Mouse (Mus musculus): ENCODE data around the gene Klhl10. TPM values are rescaled to one million over a fixed set of nuclear protein-coding genes. Genes with fewer than 3 reads are reported as not detected.

Klhl10 gene
- polyA plus RNA-seq, 1 experiment, result 0.72 TPM

- peak in 1 of 2 experiments; percentile 83 for DNase-seq (ENCODE audit: extremely low spot score in 1 of 2, low spot score in 1 of 2)
These were observed 33.5 kb upstream of the Klhl10 start for GRCm38 (mm10) chr11:100408076-100408834.

DNA sequence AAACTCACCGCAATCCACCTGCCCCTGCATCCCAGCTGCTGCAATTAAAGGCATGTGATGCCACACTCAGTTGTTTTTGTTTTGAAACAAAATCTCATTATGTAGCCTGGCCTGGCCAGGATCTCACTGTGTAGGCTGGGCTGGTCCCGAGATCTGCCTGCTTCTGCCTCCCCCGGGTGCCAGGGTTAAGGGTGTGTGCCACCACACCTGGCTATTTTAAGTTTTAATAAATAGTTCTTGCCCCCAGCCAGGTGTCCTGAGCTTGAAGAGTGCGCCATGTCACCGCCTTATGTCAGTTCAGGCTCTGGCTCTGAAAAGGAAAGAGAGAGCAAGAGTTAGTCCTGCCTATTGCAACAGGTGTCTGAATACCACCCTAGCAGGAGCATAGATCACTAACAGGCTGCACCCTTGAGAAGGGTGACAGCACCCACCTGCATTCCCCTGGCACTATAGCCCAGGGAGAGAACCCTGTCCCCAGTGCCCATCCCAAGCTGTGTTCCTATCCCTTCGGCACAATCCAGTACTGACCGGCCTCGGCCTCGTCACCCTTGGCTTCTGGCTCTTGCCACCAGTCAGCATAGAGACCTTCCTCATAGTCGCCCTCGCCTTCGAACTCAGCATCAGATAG is 32.8 kb upstream of the Klhl10 start:
- DNase-seq (ENCODE audit: extremely low spot score in 1 of 2, low spot score in 1 of 2), result no peak

DNA sequence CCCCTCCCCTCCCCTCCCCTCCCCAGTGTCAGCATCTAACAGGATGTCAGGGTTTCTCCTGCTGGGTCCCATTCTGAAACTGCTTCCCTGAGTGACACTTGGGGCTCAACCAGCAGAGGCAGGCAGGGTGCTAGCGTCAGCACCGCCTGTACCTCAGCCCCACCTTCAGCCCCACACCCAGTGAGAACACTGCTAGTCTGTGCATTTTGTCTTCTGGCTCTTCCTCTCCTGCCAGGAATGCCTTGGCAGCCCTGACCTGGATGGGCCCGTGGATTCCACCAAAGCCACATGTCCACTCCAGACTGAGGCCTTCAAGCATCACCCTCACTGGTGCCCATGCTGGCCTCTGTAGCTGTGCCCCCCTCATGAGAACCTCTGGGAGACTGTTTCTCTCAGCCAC is 32.0 kb upstream of the Klhl10 start:
- DNase-seq (ENCODE audit: extremely low spot score in 1 of 2, low spot score in 1 of 2), result no peak

GRCm38 (mm10) chr11:100411736-100412135 is 30.0 kb upstream of the Klhl10 start:
- no peak for DNase-seq (ENCODE audit: extremely low spot score in 1 of 2, low spot score in 1 of 2)

DNA sequence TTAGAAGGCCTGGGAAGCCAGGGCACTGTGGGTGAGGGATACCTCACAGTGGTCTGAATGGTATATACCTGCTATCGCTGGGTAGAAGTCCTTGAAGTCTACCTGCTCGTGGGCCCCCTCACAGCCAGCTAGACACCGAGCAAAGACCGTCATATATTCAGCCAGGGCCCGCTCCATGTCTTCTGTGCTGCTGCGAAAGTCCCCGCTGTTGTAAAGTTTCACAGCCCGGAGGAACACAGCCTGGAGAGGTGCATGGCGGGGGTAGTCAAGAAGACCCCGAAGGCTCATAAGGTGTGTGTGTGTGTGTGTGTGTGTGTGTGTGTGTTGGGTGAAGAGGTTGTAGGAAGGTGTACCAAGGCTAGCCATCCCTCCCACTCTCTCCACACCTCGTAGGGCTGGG is 28.2 kb upstream of the Klhl10 start:
- no peak for DNase-seq (ENCODE audit: extremely low spot score in 1 of 2, low spot score in 1 of 2)

- DNase-seq (ENCODE audit: extremely low spot score in 1 of 2, low spot score in 1 of 2), result peak in 1 of 2 experiments; percentile 74
These were observed 27.4 kb upstream of the Klhl10 start, which contains the start of gene P3h4 for GRCm38 (mm10) chr11:100414021-100414913. P3h4 (minus strand) TSS chr11:100414836.

- no peak for DNase-seq (ENCODE audit: extremely low spot score in 1 of 2, low spot score in 1 of 2)
These were observed 26.5 kb upstream of the Klhl10 start, which contains the start of gene Fkbp10 for GRCm38 (mm10) chr11:100414914-100415822. Fkbp10 (plus strand) TSS chr11:100415697.

DNA sequence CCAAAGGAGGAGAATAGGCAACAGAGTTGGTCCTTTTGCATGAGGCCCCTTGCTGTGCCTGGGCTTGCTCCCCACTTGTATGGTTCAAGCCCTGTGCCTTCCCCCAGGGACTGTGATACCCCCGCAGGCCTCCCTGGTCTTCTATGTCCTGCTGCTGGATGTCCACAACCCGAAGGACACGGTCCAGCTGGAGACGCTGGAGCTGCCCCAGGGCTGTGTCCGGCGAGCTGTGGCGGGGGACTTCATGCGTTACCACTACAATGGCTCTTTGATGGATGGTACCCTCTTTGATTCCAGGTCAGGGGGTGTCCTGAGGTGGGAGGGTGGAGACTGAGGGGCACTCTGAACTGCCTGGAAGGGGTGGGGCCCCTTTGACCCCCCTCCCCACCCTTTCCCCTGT is 20.2 kb upstream of the Klhl10 start:
- DNase-seq (ENCODE audit: extremely low spot score in 1 of 2, low spot score in 1 of 2), result no peak

DNA sequence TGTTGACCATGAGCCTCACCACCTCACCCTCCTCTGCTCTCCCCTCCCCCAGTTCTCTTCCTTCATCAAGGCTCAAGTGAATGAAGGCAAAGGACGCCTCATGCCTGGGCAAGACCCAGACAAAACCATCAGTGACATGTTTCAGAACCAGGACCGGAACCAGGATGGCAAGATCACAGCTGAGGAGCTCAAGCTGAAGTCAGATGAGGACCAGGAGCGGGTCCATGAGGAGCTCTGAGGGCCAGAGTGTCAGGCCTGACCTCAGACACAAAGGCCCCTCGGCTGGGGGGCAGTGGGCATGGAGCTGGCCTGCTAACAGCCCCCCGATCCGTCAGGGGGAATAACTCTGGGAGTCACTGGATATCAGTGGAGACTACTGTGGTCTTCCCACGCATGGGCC is 17.9 kb upstream of the Klhl10 start:
- no peak for DNase-seq (ENCODE audit: extremely low spot score in 1 of 2, low spot score in 1 of 2)

DNA sequence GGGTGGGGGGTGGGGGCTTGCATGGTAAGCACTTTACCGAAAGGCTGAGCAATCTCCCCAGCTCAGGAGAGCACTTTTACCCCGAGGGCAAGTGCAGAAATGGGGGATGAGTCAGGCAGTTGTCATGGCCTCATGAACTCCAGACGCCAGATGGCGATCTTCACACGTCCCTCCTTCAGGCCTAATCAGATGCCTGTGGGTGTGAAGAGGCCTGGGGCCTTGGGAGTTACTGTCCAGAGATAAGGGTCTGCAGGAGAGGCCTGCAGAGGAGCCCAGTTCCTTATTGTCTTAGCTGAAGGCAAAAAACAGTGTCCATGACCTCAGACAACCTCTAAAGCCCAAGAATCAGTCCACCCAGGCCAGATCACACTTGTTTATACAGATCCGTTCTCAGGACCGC is 15.9 kb upstream of the Klhl10 start:
- DNase-seq (ENCODE audit: extremely low spot score in 1 of 2, low spot score in 1 of 2), result peak in 1 of 2 experiments; percentile 83

DNA sequence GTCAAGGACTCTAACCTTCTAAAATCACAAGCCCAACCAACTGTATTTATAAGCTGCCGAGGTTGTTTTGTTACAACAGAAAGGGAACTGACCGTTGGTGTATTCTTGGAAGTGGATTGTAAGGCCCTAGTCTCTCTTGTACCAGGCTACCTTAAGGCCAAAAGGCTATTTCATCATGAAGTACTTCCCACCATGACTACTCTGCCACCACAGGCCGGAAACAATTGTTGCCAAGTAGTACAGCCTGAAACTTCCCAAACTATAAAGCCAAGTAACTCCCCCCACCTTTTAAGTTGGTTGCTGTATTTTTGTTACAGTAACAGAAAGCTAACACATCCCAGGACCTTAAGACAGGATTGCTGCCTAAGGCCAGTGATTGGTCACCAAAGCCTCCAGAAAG is 14.9 kb upstream of the Klhl10 start:
- no peak for DNase-seq (ENCODE audit: extremely low spot score in 1 of 2, low spot score in 1 of 2)

- no peak for DNase-seq (ENCODE audit: extremely low spot score in 1 of 2, low spot score in 1 of 2)
These were observed 13.0 kb upstream of the Klhl10 start for GRCm38 (mm10) chr11:100428612-100429199.

DNA sequence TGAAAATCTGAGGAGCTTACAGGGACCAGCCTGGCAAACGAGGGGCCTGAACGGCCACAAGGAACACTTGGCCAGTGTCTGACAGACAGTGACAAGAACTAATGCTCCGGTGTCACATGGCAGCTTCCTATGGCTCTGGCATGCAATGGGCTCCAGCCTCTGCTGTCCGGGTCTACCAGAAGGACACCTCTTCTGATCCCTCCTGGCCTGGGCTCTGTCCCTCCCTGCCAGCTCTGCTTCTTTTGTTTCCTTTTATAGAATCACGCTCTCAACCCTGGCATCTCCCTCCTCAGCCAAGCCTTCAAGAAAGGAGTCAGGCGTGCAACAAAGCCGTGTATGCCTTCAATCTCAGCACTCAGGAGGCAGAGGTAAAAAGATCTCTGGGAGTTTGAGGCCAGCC is 11.7 kb upstream of the Klhl10 start:
- DNase-seq (ENCODE audit: extremely low spot score in 1 of 2, low spot score in 1 of 2), result no peak

DNA sequence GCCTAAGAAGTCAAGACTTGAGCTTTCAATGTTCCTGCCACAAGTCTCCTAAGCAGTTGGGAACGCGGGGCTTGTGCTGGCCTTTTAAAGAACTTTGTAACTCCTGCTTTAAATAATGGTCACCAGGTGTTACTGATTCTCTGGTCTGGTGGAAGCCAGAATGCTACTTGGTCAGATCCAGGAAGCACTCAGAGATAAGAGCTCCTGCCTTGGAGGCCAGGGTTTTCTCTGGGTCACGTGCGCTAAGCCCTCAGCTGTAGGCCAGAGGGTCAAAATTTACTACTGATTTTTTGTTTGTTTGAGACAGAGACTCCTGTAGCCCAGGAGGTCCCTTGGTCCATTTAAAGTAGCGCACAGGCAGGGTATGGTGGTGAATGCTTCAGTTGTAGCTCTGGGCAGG is 9.7 kb upstream of the Klhl10 start:
- DNase-seq (ENCODE audit: extremely low spot score in 1 of 2, low spot score in 1 of 2), result no peak

GRCm38 (mm10) chr11:100435678-100436246 is 6.0 kb upstream of the Klhl10 start:
- no peak for DNase-seq (ENCODE audit: extremely low spot score in 1 of 2, low spot score in 1 of 2)

GRCm38 (mm10) chr11:100437901-100438300 is 3.8 kb upstream of the Klhl10 start:
- DNase-seq (ENCODE audit: extremely low spot score in 1 of 2, low spot score in 1 of 2), result no peak

GRCm38 (mm10) chr11:100440691-100441522 is 810 bp upstream of the Klhl10 start:
- DNase-seq (ENCODE audit: extremely low spot score in 1 of 2, low spot score in 1 of 2), result peak; percentile 46 to 86

GRCm38 (mm10) chr11:100442625-100443024 is 908 bp downstream of the Klhl10 start:
- DNase-seq (ENCODE audit: extremely low spot score in 1 of 2, low spot score in 1 of 2), result no peak
